Mouse (Mus musculus) MEL (cell line): ENCODE data around the gene Mgll. TPM values are rescaled to one million over a fixed set of nuclear protein-coding genes. Genes with fewer than 3 reads are reported as not detected.

Experiments used
- DNase-seq: peaks from one replicate; pipeline ENCODE4 v3.0.0; 2011; ENCODE audit warnings: low read depth, low spot score
- H3K27ac ChIP-seq: 2 replicates; pipeline ENCODE4 v1.5.1; 2012; ENCODE audit warnings: low read depth, mild to moderate bottlenecking, control low read depth, low read length, moderate library complexity; ENCODE audit not compliant: control insufficient read depth
- H3K27me3 ChIP-seq, 2 experiments: fragments of 150-350 bp in 1 of 2; sonication (generic) in 1 of 2; 2 replicates each; pipeline ENCODE4 v1.6.1; 2012; ENCODE audit warnings: low read length in 2 of 2, mild to moderate bottlenecking in 2 of 2, improper control_type of control experiment in 1 of 2, moderate library complexity in 1 of 2; ENCODE audit not compliant: insufficient read depth in 2 of 2, control insufficient read depth in 1 of 2
- H3K36me3 ChIP-seq, 2 experiments: 2 replicates each; pipeline ENCODE4 v1.6.1; 2012 to 2014; ENCODE audit warnings: low read length in 2 of 2, improper control_type of control experiment in 1 of 2, inconsistent platforms in 1 of 2, mild to moderate bottlenecking in 1 of 2; ENCODE audit not compliant: insufficient read depth in 2 of 2, control insufficient read depth in 1 of 2
- H3K4me1 ChIP-seq, 2 experiments: fragments of 150-350 bp in 1 of 2; sonication (generic) in 1 of 2; 2 replicates each; pipeline ENCODE4 v1.6.1; 2012; ENCODE audit warnings: low read length in 2 of 2, improper control_type of control experiment in 1 of 2, mild to moderate bottlenecking in 1 of 2; ENCODE audit not compliant: insufficient read depth in 2 of 2, control insufficient read depth in 1 of 2
- H3K4me3 ChIP-seq, 2 experiments: fragments of 150-350 bp in 1 of 2; sonication (generic) in 1 of 2; 2 replicates each; pipeline ENCODE4 v1.5.1; 2012; ENCODE audit warnings: low read depth in 2 of 2, low read length in 2 of 2, mild to moderate bottlenecking in 2 of 2, moderate library complexity in 2 of 2, control low read depth in 1 of 2, improper control_type of control experiment in 1 of 2; ENCODE audit not compliant: control insufficient read depth in 1 of 2, insufficient read depth in 1 of 2
- H3K79me2 ChIP-seq: 2 replicates; pipeline ENCODE4 v1.6.1; 2012; ENCODE audit warnings: mild to moderate bottlenecking, low read length, moderate library complexity; ENCODE audit not compliant: control insufficient read depth, poor library complexity, insufficient read depth
- H3K9ac ChIP-seq: 2 replicates; pipeline ENCODE4 v1.6.1; 2012; ENCODE audit warnings: low read depth, mild to moderate bottlenecking, control low read depth, low read length, moderate library complexity; ENCODE audit not compliant: control insufficient read depth, poor library complexity, severe bottlenecking
- H3K9me3 ChIP-seq: fragments of 150-350 bp; sonication (generic); replicated peaks from 2 replicates; pipeline ENCODE4 v1.6.1; 2012; ENCODE audit warnings: mild to moderate bottlenecking, low read length, improper control_type of control experiment, moderate library complexity; ENCODE audit not compliant: insufficient read depth
- BHLHE40 ChIP-seq: IDR thresholded peaks from 2 replicates; pipeline ENCODE4 v1.6.1; 2012; ENCODE audit warnings: low read depth, mild to moderate bottlenecking, inconsistent platforms, low read length, improper control_type of control experiment, borderline replicate concordance
- E2F4 ChIP-seq: IDR thresholded peaks from 2 replicates; pipeline ENCODE4 v1.6.1; 2011; ENCODE audit warnings: low read depth, low read length, improper control_type of control experiment, borderline replicate concordance
- ELF1 ChIP-seq: IDR thresholded peaks from 2 replicates; pipeline ENCODE4 v1.6.1; 2014; ENCODE audit warnings: low read depth, mild to moderate bottlenecking, inconsistent platforms, low read length, improper control_type of control experiment, moderate library complexity
- EP300 ChIP-seq, 2 experiments: IDR thresholded peaks; 2 replicates each; pipeline ENCODE4 v1.6.1; 2011; ENCODE audit warnings: improper control_type of control experiment in 2 of 2, low read length in 2 of 2, low read depth in 1 of 2, mild to moderate bottlenecking in 1 of 2
- ETS1 ChIP-seq: IDR thresholded peaks from 2 replicates; pipeline ENCODE4 v1.6.1; 2012; ENCODE audit warnings: low read depth, mild to moderate bottlenecking, inconsistent platforms, low read length, improper control_type of control experiment, moderate library complexity
- GABPA ChIP-seq: IDR thresholded peaks from 2 replicates; pipeline ENCODE4 v1.6.1; 2012; ENCODE audit warnings: low read depth, mild to moderate bottlenecking, inconsistent platforms, low read length, improper control_type of control experiment, moderate library complexity
- GATA1 ChIP-seq: IDR thresholded peaks from 2 replicates; pipeline ENCODE4 v1.6.1; 2011; ENCODE audit warnings: low read depth, low read length, improper control_type of control experiment
- JUND ChIP-seq: IDR thresholded peaks from 2 replicates; pipeline ENCODE4 v1.6.1; 2011; ENCODE audit warnings: low read depth, mild to moderate bottlenecking, improper control_type of control experiment, low read length
- KAT2A ChIP-seq: conservative IDR thresholded peaks from 2 replicates; pipeline ENCODE4 v1.6.1; 2012; ENCODE audit warnings: low read depth, low read length, improper control_type of control experiment, inconsistent platforms
- MAFK ChIP-seq: IDR thresholded peaks from 2 replicates; pipeline ENCODE4 v1.6.1; 2011; ENCODE audit warnings: low read depth, mild to moderate bottlenecking, low read length, improper control_type of control experiment, borderline replicate concordance
- MAX ChIP-seq: IDR thresholded peaks from 2 replicates; pipeline ENCODE4 v1.6.1; 2011; ENCODE audit warnings: low read length, improper control_type of control experiment
- MYB ChIP-seq: IDR thresholded peaks from 2 replicates; pipeline ENCODE4 v1.6.1; 2011; ENCODE audit warnings: mild to moderate bottlenecking, low read depth, low read length, improper control_type of control experiment
- NELFE ChIP-seq: IDR thresholded peaks from 2 replicates; pipeline ENCODE4 v1.6.1; 2011; ENCODE audit warnings: low read depth, low read length, improper control_type of control experiment
- POLR2A ChIP-seq, 2 experiments: IDR thresholded peaks; 2 replicates each; pipeline ENCODE4 v1.6.1; 2011 to 2012; ENCODE audit warnings: low read length in 2 of 2, mild to moderate bottlenecking in 2 of 2, control low read depth in 1 of 2, improper control_type of control experiment in 1 of 2, low read depth in 1 of 2, moderate library complexity in 1 of 2; ENCODE audit not compliant: control insufficient read depth in 1 of 2, insufficient read depth in 1 of 2, poor library complexity in 1 of 2
- POLR2AphosphoS5 ChIP-seq: IDR thresholded peaks from 2 replicates; pipeline ENCODE4 v1.6.1; 2012; ENCODE audit warnings: low read depth, borderline replicate concordance, mild to moderate bottlenecking, inconsistent platforms, low read length, moderate library complexity, mixed read lengths
- RCOR1 ChIP-seq: IDR thresholded peaks from 2 replicates; pipeline ENCODE4 v1.6.1; 2012; ENCODE audit warnings: low read depth, mild to moderate bottlenecking, inconsistent platforms, low read length, improper control_type of control experiment
- SMC3 ChIP-seq: IDR thresholded peaks from 2 replicates; pipeline ENCODE4 v1.6.1; 2011; ENCODE audit warnings: low read depth, low read length, improper control_type of control experiment
- TBP ChIP-seq: IDR thresholded peaks from 2 replicates; pipeline ENCODE4 v1.8.0; 2011; ENCODE audit warnings: low read depth, low read length, improper control_type of control experiment
- ZKSCAN1 ChIP-seq: IDR thresholded peaks from 2 replicates; pipeline ENCODE4 v1.6.1; 2012; ENCODE audit warnings: low read depth, mild to moderate bottlenecking, inconsistent platforms, low read length, improper control_type of control experiment, moderate library complexity
- polyA plus RNA-seq, 2 experiments: library from polyadenylated mRNA; stranded (reverse) in 1 of 2; unstranded in 1 of 2; fragments of >175 nt in 1 of 2; fragments of >200 nt in 1 of 2; gene quantifications; 2 replicates each; pipeline versions ENCODE4 v1.2.1 to v1.2.4; 2012; ENCODE audit warnings: low replicate concordance in 2 of 2, low read depth in 1 of 2; ENCODE audit not compliant: insufficient read length in 2 of 2, insufficient read depth in 1 of 2, missing spikeins in 1 of 2
- total RNA-seq: library from RNA; depleted of rRNA; stranded (reverse); fragments of 300-350 nt; gene quantifications from 2 replicates; pipeline ENCODE4 v1.2.3, GENCODE M21; 2012

Mgll gene
- total and polyA plus RNA-seq, 3 experiments, result not detected

- no peak overlapping the region for H3K4me3 ChIP-seq
- H3K27ac ChIP-seq, result no peak overlapping the region
- TF ChIP-seq EP300 (IDR thresholded peaks at IDR 0.05; ENCODE audit: low read depth in 1 of 2, low read length in 2 of 2) (no peak), POLR2A (IDR thresholded peaks at IDR 0.05; ENCODE audit: control insufficient read depth in 1 of 2, insufficient read depth in 1 of 2, low read depth in 1 of 2, low read length in 2 of 2, poor library complexity in 1 of 2) (no peak)
- no peaks in the 10 kb centered on the region for H3K36me3 ChIP-seq
- H3K27me3 ChIP-seq, result peaks cover 0 to 3% of the 10 kb centered on the region in 2 experiments; a peak in 2 of 4 replicates
- H3K9me3 ChIP-seq, result no peaks in the 10 kb centered on the region
- H3K9ac ChIP-seq, result no peak overlapping the region
- no peaks in the 10 kb centered on the region for H3K79me2 ChIP-seq
- no peak for DNase-seq
- no peaks in the 10 kb centered on the region for H3K4me1 ChIP-seq
Observed at GRCm38 (mm10) chr6:88761684-88762439, 37.6 kb downstream of the Mgll start.

GRCm38 (mm10) chr6:88762440-88763196 lies 38.4 kb downstream of the Mgll start:
- no peaks in the 10 kb centered on the region for H3K79me2 ChIP-seq
- TF ChIP-seq MAFK, result no peak
- TF ChIP-seq SMC3, result no peak
- TF ChIP-seq MYB, result no peak
- no peak for TF ChIP-seq RCOR1
- no peak for TF ChIP-seq POLR2AphosphoS5
- TF ChIP-seq BHLHE40, result no peak
- TF ChIP-seq NELFE, result no peak
- no peak for TF ChIP-seq KAT2A
- no peak for TF ChIP-seq GATA1
- TF ChIP-seq JUND, result no peak
- TF ChIP-seq ZKSCAN1, result no peak
- TF ChIP-seq MAX, result no peak
- TF ChIP-seq E2F4, result no peak
- TF ChIP-seq ELF1, result no peak
- TF ChIP-seq TBP, result no peak
- TF ChIP-seq GABPA, result no peak
- TF ChIP-seq ETS1, result no peak
- no peak for DNase-seq
- no peaks in the 10 kb centered on the region for H3K4me1 ChIP-seq
- no peak overlapping the region for H3K4me3 ChIP-seq
- no peaks in the 10 kb centered on the region for H3K36me3 ChIP-seq
- H3K9me3 ChIP-seq, result no peaks in the 10 kb centered on the region
- peaks cover 2 to 3% of the 10 kb centered on the region in 2 experiments; a peak in 3 of 4 replicates for H3K27me3 ChIP-seq
- no peak overlapping the region for H3K9ac ChIP-seq
- H3K27ac ChIP-seq, result no peak overlapping the region
